ENCODE assay signal across 11 mouse cellular contexts in the genomic region with DNA sequence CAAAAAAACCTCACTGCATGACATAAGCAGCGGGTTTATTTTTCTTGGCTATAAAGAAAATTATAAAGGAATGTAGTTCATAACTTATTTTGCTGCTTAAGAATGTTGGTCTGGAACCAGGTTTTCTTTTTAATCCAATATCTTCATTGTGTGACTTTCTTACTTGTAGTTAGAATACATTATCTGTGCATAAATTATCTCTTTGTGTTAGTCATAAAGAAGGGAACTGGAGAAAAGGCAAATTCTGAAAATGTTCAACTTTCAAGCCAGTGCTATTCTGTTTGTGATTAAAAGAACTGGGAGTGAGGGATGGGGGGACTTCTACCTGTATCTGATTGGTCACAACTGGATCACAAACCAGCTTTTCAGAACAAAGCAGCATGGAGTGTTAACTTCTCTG.
"Had no signal": no experiment of that assay in that cellular context is flagged by ENCODE, and none has a peak within 500 bp of the region (broad histone marks: within the 10 kb centered on the region; RNA-seq: fewer than 3 reads in every experiment).

No protein-coding gene starts in this region.

- DNase-seq: retina, postnatal 1 day; right cerebral cortex, adult 18-20 months; right cerebral cortex, postnatal 14 days; right cerebral cortex, postnatal 25 days; right cerebral cortex, postnatal 4 days; spleen, adult 18-20 months; thymus, adult 18-20 months; thymus, adult 2 months; thymus, postnatal 25 days; thymus, postnatal 36 days; thymus, postnatal 4 days had no signal
